Mouse (Mus musculus): Measurements from ENCODE around the gene Clptm1l. TPM values are rescaled to one million over a fixed set of nuclear protein-coding genes. Genes with fewer than 3 reads are reported as not detected.

Clptm1l gene
- 99.6 and 108 TPM in 2 replicates for polyA plus RNA-seq (2015; fragmentation: Nextera tagmentation; extraction: Ambion mirVana)

DNA sequence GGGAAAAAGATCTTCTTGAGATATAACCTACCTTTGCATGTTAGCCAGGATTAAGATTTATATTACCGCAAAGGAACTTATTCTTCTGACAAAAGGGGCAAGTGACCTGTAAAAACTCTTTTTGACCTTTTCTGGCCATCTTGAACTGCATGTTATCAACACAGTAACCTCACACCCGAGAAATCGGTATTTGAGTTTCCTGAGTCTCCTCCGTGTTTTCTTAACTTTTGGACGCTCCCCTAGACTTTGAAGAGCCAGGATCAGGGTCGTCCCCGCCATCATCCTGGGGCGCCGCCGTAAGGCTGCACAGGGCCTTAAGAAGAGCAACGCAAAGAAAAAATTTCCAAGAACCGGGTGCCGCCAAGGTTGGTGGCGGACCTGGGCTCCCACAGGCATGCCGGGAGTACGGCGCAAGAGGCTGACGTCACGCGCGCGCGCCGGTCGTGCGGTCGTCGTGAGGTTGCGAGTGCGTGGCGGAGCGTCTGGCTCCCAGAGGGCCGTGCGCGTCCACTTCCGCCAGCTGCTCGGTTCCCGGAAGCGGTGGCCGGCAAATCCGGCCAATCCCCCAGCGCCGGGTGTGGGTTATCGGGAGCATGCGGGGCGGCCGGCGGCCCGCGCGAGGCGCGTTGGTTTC lies at the start of gene Clptm1l:
TSS of gene Clptm1l (plus strand) at position 485 of the 634 bp plus-strand sequence.
- no peak for TF ChIP-seq CTCF (IDR thresholded peaks at IDR 0.05; ENCODE audit: low read depth)
- no peak for TF ChIP-seq EP300 (optimal IDR thresholded peaks at IDR 0.05)
- ATAC-seq (ENCODE audit: low FRiP score, low TSS enrichment) (peak; percentile 98), DNase-seq (ENCODE audit: low spot score) (peak; percentile 99)
- under 1% methylated on average over 50 of the region's 53 CpGs for WGBS
- Histone ChIP-seq H3K9ac (ENCODE audit: low read length) (peak within 1 kb of the TSS; percentile 79), H3K4me3 (ENCODE audit: low read depth, low read length) (peak within 1 kb of the TSS; percentile 73), H3K27ac (replicated peaks) (peak within 1 kb of the TSS; percentile 73), H3K4me1 (replicated peaks; ENCODE audit: control insufficient read depth, insufficient read depth) (peaks cover 4% of the 10 kb centered on the region; the same call in 1 of the 2 replicates), H3K4me2 (replicated peaks; ENCODE audit: low read depth) (peak within 1 kb of the TSS; percentile 95), H3K36me3 (ENCODE audit: control insufficient read depth, insufficient read depth, low read length) (peaks cover 10% of the 10 kb centered on the region), H3K27me3 (ENCODE audit: control insufficient read depth, insufficient read depth, low read length) (no peaks in the 10 kb centered on the region), H3K9me3 (ENCODE audit: control insufficient read depth, low read length) (no peaks in the 10 kb centered on the region)

GRCm38 (mm10) chr13:73564201-73564600 lies 39.6 kb upstream of the Clptm1l start:
- no peak for ATAC-seq (ENCODE audit: low FRiP score, low TSS enrichment)
- TF ChIP-seq EP300 (optimal IDR thresholded peaks at IDR 0.05) (no peak), CTCF (IDR thresholded peaks at IDR 0.05; ENCODE audit: low read depth) (no peak)
- no peak overlapping the region for H3K9ac ChIP-seq (ENCODE audit: low read length)
- no peaks in the 10 kb centered on the region for H3K36me3 ChIP-seq (ENCODE audit: control insufficient read depth, insufficient read depth, low read length)
- no peaks in the 10 kb centered on the region for H3K4me1 ChIP-seq (replicated peaks; ENCODE audit: control insufficient read depth, insufficient read depth)
- 87% methylated on average over 5 of the region's 5 CpGs for WGBS
- no peak overlapping the region for H3K27ac ChIP-seq (replicated peaks)
- DNase-seq (ENCODE audit: low spot score): no peak
- no peak overlapping the region for H3K4me2 ChIP-seq (replicated peaks; ENCODE audit: low read depth)
- H3K9me3 ChIP-seq (ENCODE audit: control insufficient read depth, low read length): no peaks in the 10 kb centered on the region
- no peaks in the 10 kb centered on the region for H3K27me3 ChIP-seq (ENCODE audit: control insufficient read depth, insufficient read depth, low read length)
- H3K4me3 ChIP-seq (ENCODE audit: low read depth, low read length): no peak overlapping the region

GRCm38 (mm10) chr13:73575051-73575450 lies 28.8 kb upstream of the Clptm1l start:
- ATAC-seq (ENCODE audit: low FRiP score, low TSS enrichment): no peak
- H3K27ac ChIP-seq (replicated peaks): no peak overlapping the region
- TF ChIP-seq CTCF (IDR thresholded peaks at IDR 0.05; ENCODE audit: low read depth) (no peak), EP300 (optimal IDR thresholded peaks at IDR 0.05) (no peak)
- no peaks in the 10 kb centered on the region for H3K27me3 ChIP-seq (ENCODE audit: control insufficient read depth, insufficient read depth, low read length)
- no peak overlapping the region for H3K4me3 ChIP-seq (ENCODE audit: low read depth, low read length)
- H3K9ac ChIP-seq (ENCODE audit: low read length): no peak overlapping the region
- H3K4me2 ChIP-seq (replicated peaks; ENCODE audit: low read depth): no peak overlapping the region
- no peaks in the 10 kb centered on the region for H3K4me1 ChIP-seq (replicated peaks; ENCODE audit: control insufficient read depth, insufficient read depth)
- no peak for DNase-seq (ENCODE audit: low spot score)
- H3K36me3 ChIP-seq (ENCODE audit: control insufficient read depth, insufficient read depth, low read length): no peaks in the 10 kb centered on the region
- H3K9me3 ChIP-seq (ENCODE audit: control insufficient read depth, low read length): no peaks in the 10 kb centered on the region

GRCm38 (mm10) chr13:73577277-73577676 lies 26.5 kb upstream of the Clptm1l start:
- Histone ChIP-seq H3K4me1 (replicated peaks; ENCODE audit: control insufficient read depth, insufficient read depth) (no peaks in the 10 kb centered on the region), H3K4me3 (ENCODE audit: low read depth, low read length) (no peak overlapping the region), H3K27ac (replicated peaks) (no peak overlapping the region), H3K27me3 (ENCODE audit: control insufficient read depth, insufficient read depth, low read length) (no peaks in the 10 kb centered on the region), H3K9ac (ENCODE audit: low read length) (no peak overlapping the region), H3K4me2 (replicated peaks; ENCODE audit: low read depth) (no peak overlapping the region), H3K9me3 (ENCODE audit: control insufficient read depth, low read length) (no peaks in the 10 kb centered on the region), H3K36me3 (ENCODE audit: control insufficient read depth, insufficient read depth, low read length) (no peaks in the 10 kb centered on the region)
- ATAC-seq (ENCODE audit: low FRiP score, low TSS enrichment) (no peak), DNase-seq (ENCODE audit: low spot score) (no peak)
- no peak for TF ChIP-seq EP300 (optimal IDR thresholded peaks at IDR 0.05)
- no peak for TF ChIP-seq CTCF (IDR thresholded peaks at IDR 0.05; ENCODE audit: low read depth)
- WGBS: 64% methylated on average over 2 of the region's 2 CpGs

- Histone ChIP-seq H3K4me2 (replicated peaks; ENCODE audit: low read depth) (no peak overlapping the region), H3K36me3 (ENCODE audit: control insufficient read depth, insufficient read depth, low read length) (no peaks in the 10 kb centered on the region), H3K4me3 (ENCODE audit: low read depth, low read length) (no peak overlapping the region), H3K9ac (ENCODE audit: low read length) (no peak overlapping the region), H3K9me3 (ENCODE audit: control insufficient read depth, low read length) (no peaks in the 10 kb centered on the region), H3K27ac (replicated peaks) (no peak overlapping the region), H3K4me1 (replicated peaks; ENCODE audit: control insufficient read depth, insufficient read depth) (no peaks in the 10 kb centered on the region), H3K27me3 (ENCODE audit: control insufficient read depth, insufficient read depth, low read length) (no peaks in the 10 kb centered on the region)
- DNase-seq (ENCODE audit: low spot score): no peak
- 86% methylated on average over 3 of the region's 3 CpGs for WGBS
- TF ChIP-seq CTCF (IDR thresholded peaks at IDR 0.05; ENCODE audit: low read depth) (no peak), EP300 (optimal IDR thresholded peaks at IDR 0.05) (no peak)
- no peak for ATAC-seq (ENCODE audit: low FRiP score, low TSS enrichment)
These were observed 12.3 kb upstream of the Clptm1l start for GRCm38 (mm10) chr13:73591488-73591887.

DNA sequence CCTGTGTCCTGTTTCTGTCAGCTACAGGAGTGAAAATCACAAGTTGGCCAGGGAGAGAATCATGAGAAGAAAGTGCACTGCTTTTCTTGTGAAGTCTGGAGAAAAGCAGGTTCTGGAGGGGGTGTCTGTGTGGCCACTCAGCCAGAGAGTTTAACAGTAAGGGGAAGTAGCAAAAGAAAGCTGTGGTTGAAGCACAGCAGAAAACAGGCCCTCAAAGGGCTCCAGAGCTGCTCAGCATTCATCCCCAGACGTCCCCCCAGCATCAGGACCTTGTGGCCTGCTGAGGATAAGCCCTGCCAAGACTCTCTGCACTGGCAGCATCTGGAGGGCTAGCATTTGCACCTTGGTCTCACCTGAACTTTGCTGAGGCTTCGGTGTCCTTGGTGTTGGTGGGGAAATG lies 11.3 kb upstream of the Clptm1l start:
- H3K4me3 ChIP-seq (ENCODE audit: low read depth, low read length): no peak overlapping the region
- no peak overlapping the region for H3K9ac ChIP-seq (ENCODE audit: low read length)
- ATAC-seq (ENCODE audit: low FRiP score, low TSS enrichment) (no peak), DNase-seq (ENCODE audit: low spot score) (no peak)
- H3K27ac ChIP-seq (replicated peaks): no peak overlapping the region
- no peaks in the 10 kb centered on the region for H3K36me3 ChIP-seq (ENCODE audit: control insufficient read depth, insufficient read depth, low read length)
- H3K9me3 ChIP-seq (ENCODE audit: control insufficient read depth, low read length): no peaks in the 10 kb centered on the region
- WGBS: 44% methylated on average over 2 of the region's 2 CpGs
- H3K4me2 ChIP-seq (replicated peaks; ENCODE audit: low read depth): no peak overlapping the region
- TF ChIP-seq EP300 (optimal IDR thresholded peaks at IDR 0.05) (no peak), CTCF (IDR thresholded peaks at IDR 0.05; ENCODE audit: low read depth) (no peak)
- no peaks in the 10 kb centered on the region for H3K27me3 ChIP-seq (ENCODE audit: control insufficient read depth, insufficient read depth, low read length)
- H3K4me1 ChIP-seq (replicated peaks; ENCODE audit: control insufficient read depth, insufficient read depth): no peaks in the 10 kb centered on the region
